Mouse (Mus musculus): ENCODE measurements around the gene Kcnip3. TPM values are rescaled to one million over a fixed set of nuclear protein-coding genes. Genes with fewer than 3 reads are reported as not detected.

Gene Kcnip3
- total RNA-seq, 2 experiments from 2014 or later, result 59.6 to 61.7 TPM

- DNase-seq, result peak in 1 of 2 experiments; percentile 56
Measured at GRCm38 (mm10) chr2:127517081-127517480, 4.8 kb downstream of the Kcnip3 start.

GRCm38 (mm10) chr2:127514380-127515124 is 7.3 kb downstream of the Kcnip3 start:
- DNase-seq, result no peak

- no peak for DNase-seq
Measured at GRCm38 (mm10) chr2:127513244-127513643, 8.7 kb downstream of the Kcnip3 start.

GRCm38 (mm10) chr2:127511426-127511825 is 10.5 kb downstream of the Kcnip3 start:
- DNase-seq, result no peak

GRCm38 (mm10) chr2:127507967-127508660 is 13.8 kb downstream of the Kcnip3 start:
- DNase-seq, result peak in 1 of 2 experiments; percentile 44

GRCm38 (mm10) chr2:127507077-127507774 is 14.7 kb downstream of the Kcnip3 start:
- peak; percentile 84 to 86 for DNase-seq

- no peak for DNase-seq
Measured at GRCm38 (mm10) chr2:127506131-127506632, 15.7 kb downstream of the Kcnip3 start.

- DNase-seq, result no peak
Measured at GRCm38 (mm10) chr2:127505196-127505595, 16.7 kb downstream of the Kcnip3 start.

- DNase-seq, result peak in 1 of 2 experiments; percentile 68
Measured at GRCm38 (mm10) chr2:127503751-127504549, 17.9 kb downstream of the Kcnip3 start.

GRCm38 (mm10) chr2:127501061-127501460 is 20.8 kb downstream of the Kcnip3 start:
- no peak for DNase-seq

GRCm38 (mm10) chr2:127498750-127499149 is 23.1 kb downstream of the Kcnip3 start:
- DNase-seq, result no peak

GRCm38 (mm10) chr2:127496321-127496720 is 25.6 kb downstream of the Kcnip3 start:
- DNase-seq, result no peak

GRCm38 (mm10) chr2:127484476-127485170 is 37.3 kb downstream of the Kcnip3 start:
- no peak for DNase-seq

- DNase-seq, result no peak
Measured at GRCm38 (mm10) chr2:127483001-127483400, 38.9 kb downstream of the Kcnip3 start.

GRCm38 (mm10) chr2:127482533-127482911 is 39.4 kb downstream of the Kcnip3 start:
- peak in 1 of 2 experiments; percentile 50 for DNase-seq

GRCm38 (mm10) chr2:127481841-127482532 is 39.9 kb downstream of the Kcnip3 start:
- DNase-seq, result no peak

- DNase-seq, result no peak
Measured at GRCm38 (mm10) chr2:127479763-127480162, 42.1 kb downstream of the Kcnip3 start.

- DNase-seq, result no peak
Measured at GRCm38 (mm10) chr2:127479210-127479609, 42.7 kb downstream of the Kcnip3 start.

- DNase-seq, result no peak
Measured at GRCm38 (mm10) chr2:127472279-127472678, 49.6 kb downstream of the Kcnip3 start.

- no peak for DNase-seq
Measured at GRCm38 (mm10) chr2:127471281-127471680, 50.6 kb downstream of the Kcnip3 start.

GRCm38 (mm10) chr2:127470661-127471060 is 51.2 kb downstream of the Kcnip3 start:
- no peak for DNase-seq

Data from layer of hippocampus, postnatal 36 days (tissue).